15 mouse cellular contexts compared by ENCODE assay signal in the genomic region with DNA sequence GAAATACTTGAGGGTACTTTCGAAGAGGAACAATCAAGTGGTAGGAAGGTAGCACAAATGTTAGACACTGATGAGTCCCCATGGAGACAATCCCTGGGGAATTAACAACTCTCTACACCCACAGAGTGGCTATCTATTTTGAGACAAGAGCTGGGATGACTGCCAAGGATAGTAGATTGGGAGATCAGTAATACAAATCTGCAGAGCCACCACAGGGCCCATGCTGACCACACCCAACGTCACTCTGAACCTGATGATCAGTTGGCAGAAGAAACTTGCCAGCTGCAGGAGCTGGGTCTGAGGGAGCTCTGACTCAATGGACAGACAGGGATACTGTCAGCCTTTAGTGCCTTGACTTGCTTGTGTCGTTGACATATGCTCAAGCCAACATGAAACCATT.
DNase-seq lines count a peak whose midpoint lies in the region.
"Had no signal": no experiment of that assay in that cellular context is flagged by ENCODE, and none has a peak within 500 bp of the region (broad histone marks: within the 10 kb centered on the region; RNA-seq: fewer than 3 reads in every experiment).

No protein-coding gene starts in this region.

- intact Hi-C loops in left cerebral cortex, postnatal 14 days (cut with DNase I) = no loop called here

- DNase-seq in frontal cortex, postnatal 36 days (ENCODE audit: low spot score in 2 of 2) = peak; percentile 26 to 68
- DNase-seq in frontal cortex, postnatal 14 days (ENCODE audit: low spot score in 2 of 2) = no peak
- peak; percentile 52 for DNase-seq in right cerebral cortex, adult 2 months (ENCODE audit: low spot score in 2 of 2)
- DNase-seq in right cerebral cortex, postnatal 10 days (ENCODE audit: low spot score in 2 of 2) = no peak
- DNase-seq in left cerebral cortex, postnatal 14 days (ENCODE audit: low spot score in 2 of 2) = peak; percentile 49 to 64
- DNase-seq in heart, adult 18-20 months = no peak
- no peak for DNase-seq in gastrocnemius, adult 8-10 months (ENCODE audit: low spot score in 2 of 2)
- DNase-seq: B cell, adult 2 months; cerebellum, adult 8-10 months; gastrocnemius, postnatal 14 days; heart, adult 2 months; heart, postnatal 36 days; kidney, postnatal 36 days; liver; thymus, postnatal 36 days had no signal

Comparison
In these comparisons a context has a peak if more than half of its experiments do, and no peak if none do; other contexts are left out.
1. DNase-seq: peak in frontal cortex, postnatal 36 days (2 of 2), right cerebral cortex, adult 2 months (2 of 2) and left cerebral cortex, postnatal 14 days (2 of 2); none in frontal cortex, postnatal 14 days (0 of 2), right cerebral cortex, postnatal 10 days (0 of 2), heart, adult 18-20 months (0 of 2) and gastrocnemius, adult 8-10 months (0 of 2).